In genomic region chr16:95674452-95674921, GRCm38 (mm10) we compare ENCODE assay signal across 8 mouse cellular contexts. TPM values are rescaled to one million over a fixed set of nuclear protein-coding genes. Genes with fewer than 3 reads are reported as not detected.
DNase-seq lines count a peak whose midpoint lies in the region; ATAC-seq and TF ChIP-seq lines count a peak whose summit lies in the region.

No protein-coding gene starts in this region.

- DNase-seq in MEL (ENCODE audit: low read depth, low spot score): peak; percentile 13
- DNase-seq in embryonic facial prominence, embryonic 10.5 days (ENCODE audit: low spot score): peak; percentile 35
- peak; percentile 22 for DNase-seq in lung, postnatal 25 days (ENCODE audit: low spot score)
- DNase-seq in testis, postnatal 10 days (ENCODE audit: low spot score): no peak
- no peak for DNase-seq in spleen, postnatal 36 days (ENCODE audit: low spot score in 2 of 2)
- no peak for DNase-seq in kidney, adult 18-20 months

- peak overlapping the region; percentile 18 to 44 for H3K4me3 ChIP-seq in MEL (ENCODE audit: control insufficient read depth in 1 of 2, insufficient read depth in 1 of 2, low read depth in 2 of 2, low read length in 2 of 2)
- no peak overlapping the region for H3K4me3 ChIP-seq in embryonic facial prominence, embryonic 10.5 days
- peak overlapping the region; percentile 29 for H3K4me3 ChIP-seq in intestine, embryonic 16.5 days (ENCODE audit: low read length)

- TF ChIP-seq EP300 in MEL (IDR thresholded peaks at IDR 0.05; ENCODE audit: low read depth in 1 of 2, low read length in 2 of 2): no peak

- H3K27me3 ChIP-seq in MEL (ENCODE audit: control insufficient read depth in 1 of 2, insufficient read depth in 2 of 2, low read length in 2 of 2): peaks cover 0 to 3% of the 10 kb centered on the region in 2 experiments; a peak in 2 of 4 replicates
- H3K27me3 ChIP-seq in embryonic facial prominence, embryonic 10.5 days (replicated peaks; ENCODE audit: low read depth, poor library complexity, severe bottlenecking): no peaks in the 10 kb centered on the region
- H3K27me3 ChIP-seq in intestine, embryonic 16.5 days (replicated peaks; ENCODE audit: control insufficient read depth, insufficient read depth, low read length): no peaks in the 10 kb centered on the region

- WGBS in embryonic facial prominence, embryonic 10.5 days: 43% methylated on average over 5 of the region's 5 CpGs
- 26% methylated on average over 5 of the region's 5 CpGs for WGBS in intestine, embryonic 16.5 days

- no peak for TF ChIP-seq POLR2A in MEL (IDR thresholded peaks at IDR 0.05; ENCODE audit: control insufficient read depth in 1 of 2, insufficient read depth in 1 of 2, low read depth in 1 of 2, low read length in 2 of 2, poor library complexity in 1 of 2)

- ATAC-seq in intestine, embryonic 16.5 days: peak; percentile 59
- ATAC-seq in inflammation-experienced regulatory T-cells, adult 6 months: no peak

- no peak for TF ChIP-seq RAD21 in MEL (IDR thresholded peaks at IDR 0.05; ENCODE audit: low read depth, low read length)

- H3K9ac ChIP-seq in MEL (ENCODE audit: control insufficient read depth, low read depth, low read length, poor library complexity, severe bottlenecking): no peak overlapping the region
- peak overlapping the region; percentile 60 for H3K9ac ChIP-seq in intestine, embryonic 16.5 days (ENCODE audit: low read depth, low read length)

- H3K4me2 ChIP-seq in intestine, embryonic 16.5 days (ENCODE audit: low read depth, low read length): peak overlapping the region; percentile 53

- no peaks in the 10 kb centered on the region for H3K9me3 ChIP-seq in MEL (replicated peaks; ENCODE audit: insufficient read depth, low read length)
- H3K9me3 ChIP-seq in embryonic facial prominence, embryonic 10.5 days: no peaks in the 10 kb centered on the region
- H3K9me3 ChIP-seq in intestine, embryonic 16.5 days (ENCODE audit: control insufficient read depth, low read length): no peaks in the 10 kb centered on the region

- no peak overlapping the region for H3K27ac ChIP-seq in MEL (ENCODE audit: control insufficient read depth, low read depth, low read length)
- H3K27ac ChIP-seq in embryonic facial prominence, embryonic 10.5 days (replicated peaks): peak overlapping the region; percentile 71
- H3K27ac ChIP-seq in intestine, embryonic 16.5 days (ENCODE audit: low read length): peak overlapping the region; percentile 77

- H3K79me2 ChIP-seq in MEL (ENCODE audit: control insufficient read depth, insufficient read depth, low read length, poor library complexity): no peaks in the 10 kb centered on the region

- no peaks in the 10 kb centered on the region for H3K36me3 ChIP-seq in MEL (ENCODE audit: control insufficient read depth in 1 of 2, insufficient read depth in 2 of 2, low read length in 2 of 2)
- H3K36me3 ChIP-seq in embryonic facial prominence, embryonic 10.5 days (replicated peaks): no peaks in the 10 kb centered on the region
- H3K36me3 ChIP-seq in intestine, embryonic 16.5 days (ENCODE audit: control insufficient read depth, insufficient read depth, low read length): no peaks in the 10 kb centered on the region

- no peak for TF ChIP-seq CTCF in MEL (IDR thresholded peaks at IDR 0.05 in 2 of 3, conservative IDR thresholded peaks at IDR 0.05 in 1 of 3; ENCODE audit: control insufficient read depth in 1 of 3, insufficient read depth in 1 of 3, low read depth in 2 of 3, low read length in 3 of 3, poor library complexity in 1 of 3, severe bottlenecking in 1 of 3)

- H3K4me1 ChIP-seq in MEL (ENCODE audit: control insufficient read depth in 1 of 2, insufficient read depth in 2 of 2, low read length in 2 of 2): no peaks in the 10 kb centered on the region
- peaks cover 23% of the 10 kb centered on the region for H3K4me1 ChIP-seq in embryonic facial prominence, embryonic 10.5 days
- H3K4me1 ChIP-seq in intestine, embryonic 16.5 days (ENCODE audit: control insufficient read depth, insufficient read depth, low read length): peaks cover 19% of the 10 kb centered on the region; the same call in 1 of the 2 replicates

TF ChIP-seq in MEL, 35 proteins besides CTCF, POLR2A, EP300 and RAD21:
- no peak for TF ChIP-seq MAZ (IDR thresholded peaks at IDR 0.05; ENCODE audit: low read depth, low read length)
- TF ChIP-seq USF1 (IDR thresholded peaks at IDR 0.05; ENCODE audit: low read depth, low read length): no peak
- TF ChIP-seq ZNF384 (IDR thresholded peaks at IDR 0.05; ENCODE audit: low read depth, low read length): peak; percentile 76
- no peak for TF ChIP-seq SIN3A (IDR thresholded peaks at IDR 0.05; ENCODE audit: low read length)

RNA-seq across cellular contexts. Expression of gene Ets2, which starts 27.4 kb away (rescaled TPM):
- total RNA-seq in MEL (2012; rRNA removed): 14.3 and 15.9 TPM in 2 replicates
- 10 to 100 TPM in 1 of 2 experiments, not detected in 1; 23.5 TPM for polyA plus RNA-seq in MEL (2012; ENCODE audit: insufficient read depth in 1 of 2, insufficient read length in 2 of 2, low read depth in 1 of 2, low replicate concordance in 2 of 2, missing spikeins in 1 of 2)
- 32.6 and 33.2 TPM in 2 replicates for polyA plus RNA-seq in embryonic facial prominence, embryonic 10.5 days (2016; fragmentation: Nextera tagmentation; extraction: Ambion mirVana)
- polyA plus RNA-seq in intestine, embryonic 16.5 days (2015; fragmentation: Nextera tagmentation; extraction: Ambion mirVana): 58.6 and 59.8 TPM in 2 replicates
- 1 to 10 TPM; 2.4 to 4.0 (median 2.7) TPM for polyA plus RNA-seq in inflammation-experienced regulatory T-cells, adult 6 months (2017; shearing (Covaris generic))

Comparison
In these comparisons a context has a peak if more than half of its experiments do, and no peak if none do; other contexts are left out.
1. DNase-seq: peak in MEL (single experiment), embryonic facial prominence, embryonic 10.5 days (single experiment) and lung, postnatal 25 days (single experiment); none in testis, postnatal 10 days (single experiment), spleen, postnatal 36 days (0 of 2) and kidney, adult 18-20 months (single experiment).